ENCODE assay signal across 18 mouse cellular contexts in genomic region chr2:150861128-150861527, GRCm38 (mm10). TPM values are rescaled to one million over a fixed set of nuclear protein-coding genes. Genes with fewer than 3 reads are reported as not detected.
DNase-seq lines count a peak whose midpoint lies in the region; ATAC-seq and TF ChIP-seq lines count a peak whose summit lies in the region.
"Had no signal": no experiment of that assay in that cellular context is flagged by ENCODE, and none has a peak within 500 bp of the region (broad histone marks: within the 10 kb centered on the region; RNA-seq: fewer than 3 reads in every experiment).

No protein-coding gene starts in this region.

- TF ChIP-seq POLR2A in heart, adult 2 months (IDR thresholded peaks at IDR 0.05; ENCODE audit: insufficient read depth, low read depth, low read length) = no peak
- no peak for TF ChIP-seq POLR2A in bone marrow macrophage, adult 2 months (IDR thresholded peaks at IDR 0.05; ENCODE audit: borderline replicate concordance, low read depth, low read length)

- H3K9me3 ChIP-seq in midbrain, postnatal 0 days (ENCODE audit: low read length) = no peaks in the 10 kb centered on the region
- no peaks in the 10 kb centered on the region for H3K9me3 ChIP-seq in midbrain, embryonic 16.5 days (replicated peaks; ENCODE audit: control insufficient read depth, low read length, poor library complexity, severe bottlenecking)
- H3K9me3 ChIP-seq: limb, embryonic 13.5 days had no signal

- TF ChIP-seq CTCF in heart, adult 2 months (IDR thresholded peaks at IDR 0.05) = peak; percentile 34
- peak; percentile 19; the same call in 1 of the 2 replicates for TF ChIP-seq CTCF in midbrain, postnatal 0 days (IDR thresholded peaks at IDR 0.05)
- no peak for TF ChIP-seq CTCF in bone marrow macrophage, adult 2 months (IDR thresholded peaks at IDR 0.05; ENCODE audit: low read depth, low read length)

- H3K27ac ChIP-seq in heart, adult 2 months = no peak overlapping the region
- no peak overlapping the region for H3K27ac ChIP-seq in midbrain, postnatal 0 days (ENCODE audit: low read depth, low read length)
- H3K27ac ChIP-seq in midbrain, embryonic 16.5 days (ENCODE audit: low read length) = no peak overlapping the region
- H3K27ac ChIP-seq in bone marrow macrophage, adult 2 months (ENCODE audit: insufficient read depth, low read depth, low read length) = peak overlapping the region; percentile 72
- H3K27ac ChIP-seq: embryonic facial prominence, embryonic 15.5 days; limb, embryonic 13.5 days had no signal

- no peak for DNase-seq in heart, adult 2 months
- no peak for DNase-seq in heart, postnatal 25 days (ENCODE audit: low spot score)
- no peak for DNase-seq in midbrain, postnatal 0 days (ENCODE audit: low spot score)
- DNase-seq in embryo, embryonic 10 days (ENCODE audit: low spot score) = no peak
- DNase-seq in cerebellum, postnatal 4 days (ENCODE audit: low spot score in 2 of 2) = no peak
- DNase-seq: adrenal gland, postnatal 10 days; cerebellum, adult 11 months; cerebellum, postnatal 10 days; forebrain, postnatal 0 days; kidney, adult 8-10 months; kidney, postnatal 25 days; lung, postnatal 10 days; thymus, postnatal 25 days had no signal

- no peak overlapping the region for H3K9ac ChIP-seq in heart, adult 2 months (ENCODE audit: low read depth, low read length)
- no peak overlapping the region for H3K9ac ChIP-seq in midbrain, postnatal 0 days (replicated peaks; ENCODE audit: low read length, poor library complexity, severe bottlenecking)
- H3K9ac ChIP-seq in midbrain, embryonic 16.5 days (ENCODE audit: low read depth, low read length) = no peak overlapping the region
- H3K9ac ChIP-seq: embryonic facial prominence, embryonic 15.5 days; forebrain, postnatal 0 days; limb, embryonic 13.5 days had no signal

- H3K36me3 ChIP-seq in heart, adult 2 months (ENCODE audit: control insufficient read depth, insufficient read depth, low read length) = no peaks in the 10 kb centered on the region
- 0 out of 2 replicates have a peak, but pooled peaks cover 3% of the 10 kb centered on the region for H3K36me3 ChIP-seq in midbrain, postnatal 0 days (ENCODE audit: insufficient read depth, low read length)
- no peaks in the 10 kb centered on the region for H3K36me3 ChIP-seq in midbrain, embryonic 16.5 days (ENCODE audit: control insufficient read depth, insufficient read depth, low read length)
- H3K36me3 ChIP-seq: embryonic facial prominence, embryonic 15.5 days had no signal

- H3K79me2 ChIP-seq in heart, adult 2 months (replicated peaks; ENCODE audit: control insufficient read depth, insufficient read depth, low read length) = no peaks in the 10 kb centered on the region

- H3K4me2 ChIP-seq in midbrain, postnatal 0 days (ENCODE audit: low read depth, low read length, poor library complexity, severe bottlenecking) = no peak overlapping the region
- H3K4me2 ChIP-seq in midbrain, embryonic 16.5 days (ENCODE audit: low read length) = no peak overlapping the region
- H3K4me2 ChIP-seq: embryonic facial prominence, embryonic 15.5 days; limb, embryonic 13.5 days had no signal

- intact Hi-C loops in heart, adult 2 months (cut with DNase I) = no loop called here
- intact Hi-C loops in heart, postnatal 25 days (cut with DNase I) = no loop called here

- TF ChIP-seq EP300 in heart, adult 2 months (IDR thresholded peaks at IDR 0.05; ENCODE audit: insufficient read depth, low read depth, low read length) = no peak

- no peaks in the 10 kb centered on the region for H3K4me1 ChIP-seq in heart, adult 2 months (ENCODE audit: control insufficient read depth, insufficient read depth, low read length)
- H3K4me1 ChIP-seq in midbrain, postnatal 0 days (ENCODE audit: insufficient read depth, low read length) = no peaks in the 10 kb centered on the region
- no peaks in the 10 kb centered on the region for H3K4me1 ChIP-seq in midbrain, embryonic 16.5 days (ENCODE audit: control insufficient read depth, insufficient read depth, low read length)
- peaks cover 17% of the 10 kb centered on the region for H3K4me1 ChIP-seq in bone marrow macrophage, adult 2 months (ENCODE audit: control insufficient read depth, insufficient read depth, low read length)
- H3K4me1 ChIP-seq: embryonic facial prominence, embryonic 15.5 days; limb, embryonic 13.5 days had no signal

- no peak for ATAC-seq in midbrain, postnatal 0 days (ENCODE audit: low FRiP score)
- no peak for ATAC-seq in midbrain, embryonic 16.5 days
- ATAC-seq in neutrophil, adult 5-6 weeks (ENCODE audit: extremely low read depth, insufficient number of reproducible peaks, low FRiP score, poor library complexity, severe bottlenecking) = peak; percentile 70
- ATAC-seq: forebrain, postnatal 0 days had no signal

- no peak overlapping the region for H3K4me3 ChIP-seq in heart, adult 2 months
- H3K4me3 ChIP-seq in midbrain, postnatal 0 days (ENCODE audit: low read depth, low read length) = no peak overlapping the region
- no peak overlapping the region for H3K4me3 ChIP-seq in midbrain, embryonic 16.5 days (ENCODE audit: low read depth, low read length)
- H3K4me3 ChIP-seq in bone marrow macrophage, adult 2 months (ENCODE audit: insufficient read depth, low read length) = no peak overlapping the region
- H3K4me3 ChIP-seq: embryonic facial prominence, embryonic 15.5 days; limb, embryonic 13.5 days had no signal

- no peaks in the 10 kb centered on the region for H3K27me3 ChIP-seq in heart, adult 2 months (ENCODE audit: control insufficient read depth, insufficient read depth, low read length)
- H3K27me3 ChIP-seq in midbrain, postnatal 0 days (ENCODE audit: insufficient read depth, low read length) = no peaks in the 10 kb centered on the region
- no peaks in the 10 kb centered on the region for H3K27me3 ChIP-seq in midbrain, embryonic 16.5 days (ENCODE audit: control insufficient read depth, insufficient read depth, low read depth, low read length)
- H3K27me3 ChIP-seq: embryonic facial prominence, embryonic 15.5 days; limb, embryonic 13.5 days had no signal

- WGBS in heart, adult 2 months = 90% methylated on average over 2 of the region's 2 CpGs
- WGBS in midbrain, postnatal 0 days = 95% methylated on average over 2 of the region's 2 CpGs
- 95% methylated on average over 2 of the region's 2 CpGs for WGBS in midbrain, embryonic 16.5 days

RNA-seq across cellular contexts. Expression of gene Abhd12, which starts 43.4 kb away (rescaled TPM):
- total RNA-seq in heart, adult 2 months (2021) = 10 to 100 TPM; 47.7 to 51.2 TPM
- polyA plus RNA-seq in heart, adult 2 months (2012; rRNA removed) = 37.6 and 53.7 TPM in 2 replicates
- total RNA-seq in heart, postnatal 25 days (2021) = 10 to 100 TPM; 42.5 to 44.5 TPM
- 156 and 167 TPM in 2 replicates for total RNA-seq in midbrain, postnatal 0 days (2014; rRNA removed)
- polyA plus RNA-seq in midbrain, postnatal 0 days (2015; fragmentation: Nextera tagmentation; extraction: Ambion mirVana) = 144 and 156 TPM in 2 replicates
- polyA plus RNA-seq in midbrain, embryonic 16.5 days (2015; fragmentation: Nextera tagmentation; extraction: Ambion mirVana) = 112 and 127 TPM in 2 replicates
- 405 and 430 TPM in 2 replicates for polyA plus RNA-seq in bone marrow macrophage, adult 2 months (2012; ENCODE audit: insufficient read depth, insufficient read length, missing spikeins)
- total RNA-seq in neutrophil, adult 5-6 weeks (2017) = 55.6 and 59.3 TPM in 2 replicates

RNA-seq across cellular contexts. Expression of gene Gins1, which starts 44.1 kb away (rescaled TPM):
- total RNA-seq in heart, adult 2 months (2021) = 1 to 10 TPM; 3.3 to 5.5 TPM
- 1.8 and 2.1 TPM in 2 replicates for polyA plus RNA-seq in heart, adult 2 months (2012; rRNA removed)
- total RNA-seq in heart, postnatal 25 days (2021) = 1 to 10 TPM; 2.3 to 3.0 TPM
- 4.2 and 5.7 TPM in 2 replicates for total RNA-seq in midbrain, postnatal 0 days (2014; rRNA removed)
- 7.1 and 7.8 TPM in 2 replicates for polyA plus RNA-seq in midbrain, postnatal 0 days (2015; fragmentation: Nextera tagmentation; extraction: Ambion mirVana)
- 9.9 and 11.2 TPM in 2 replicates for polyA plus RNA-seq in midbrain, embryonic 16.5 days (2015; fragmentation: Nextera tagmentation; extraction: Ambion mirVana)
- 13.4 and 16.9 TPM in 2 replicates for polyA plus RNA-seq in bone marrow macrophage, adult 2 months (2012; ENCODE audit: insufficient read depth, insufficient read length, missing spikeins)
- 4.2 and 6.1 TPM in 2 replicates for total RNA-seq in neutrophil, adult 5-6 weeks (2017)
